Mouse (Mus musculus) urinary bladder, adult 2 months (tissue): ENCODE data around the gene Gnl3l. TPM values are rescaled to one million over a fixed set of nuclear protein-coding genes. Genes with fewer than 3 reads are reported as not detected.

ENCODE experiments used
- DNase-seq: peaks from one replicate; pipeline ENCODE4 v3.0.0; 2022; ENCODE audit warnings: low spot score
- polyA plus RNA-seq: library from polyadenylated mRNA; depleted of rRNA; stranded (reverse); fragments of >200 nt; gene quantifications from 2 replicates; pipeline ENCODE4 v1.2.3, GENCODE M21; 2012; rRNA removed

The Gnl3l gene
- polyA plus RNA-seq, 1 experiment: 16.9 TPM

DNA sequence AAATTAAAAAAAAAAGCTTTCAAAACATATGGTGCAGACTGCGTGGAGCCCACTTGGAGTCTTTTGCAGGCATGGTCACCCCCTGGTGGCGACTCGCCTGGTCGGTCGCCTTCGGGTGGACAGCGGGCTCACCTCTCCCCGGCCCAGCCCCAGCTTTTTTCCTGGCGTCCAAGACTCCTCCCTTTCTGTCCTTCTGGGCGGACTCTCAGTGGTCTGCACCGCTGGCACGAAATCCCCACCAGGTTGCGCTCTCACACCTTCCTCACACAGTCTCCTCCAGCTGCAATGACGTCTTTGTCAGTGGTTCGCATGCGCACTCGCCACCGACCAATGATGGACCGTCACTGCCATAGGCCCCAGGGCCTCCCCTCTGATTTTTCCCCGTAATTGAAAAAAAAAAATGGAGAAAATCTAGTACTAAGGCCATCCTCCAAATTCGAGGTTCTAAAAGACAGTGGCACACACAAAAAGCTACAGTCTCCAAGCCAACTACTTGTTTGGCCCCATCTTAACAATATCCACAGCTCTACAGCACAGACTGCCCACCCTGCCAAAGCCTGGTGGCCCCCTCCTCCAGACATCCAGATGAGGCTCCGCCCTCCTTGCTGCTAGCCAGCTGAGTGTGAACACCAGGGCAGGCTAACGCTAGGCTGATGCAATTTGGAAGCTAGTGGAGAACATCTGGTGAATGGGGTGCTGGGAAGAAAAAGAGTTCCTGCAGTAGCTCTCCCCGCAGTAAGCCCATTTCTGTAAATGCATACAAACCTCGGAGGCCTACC, 60.4 kb downstream of the Gnl3l start:
- DNase-seq: peak; percentile 24

DNA sequence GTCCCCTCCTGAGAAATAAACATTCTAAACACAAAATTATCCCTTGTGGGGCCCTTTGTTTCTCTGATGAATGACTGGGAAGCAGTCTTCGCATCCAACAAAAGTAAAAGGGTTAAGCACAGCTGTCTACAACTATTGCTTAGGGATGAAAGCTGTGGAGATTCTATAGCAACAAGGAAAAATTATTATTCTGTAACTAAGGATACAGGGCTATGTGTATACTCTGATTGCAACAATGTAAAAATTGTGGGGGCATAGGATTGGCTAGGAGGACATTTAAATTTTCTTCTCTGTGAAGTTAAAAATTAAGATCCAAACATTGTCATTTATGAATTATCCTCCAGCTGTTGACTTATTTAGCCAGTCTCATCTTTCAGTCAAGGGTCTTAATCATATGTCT, 61.1 kb downstream of the Gnl3l start:
- DNase-seq: no peak

DNA sequence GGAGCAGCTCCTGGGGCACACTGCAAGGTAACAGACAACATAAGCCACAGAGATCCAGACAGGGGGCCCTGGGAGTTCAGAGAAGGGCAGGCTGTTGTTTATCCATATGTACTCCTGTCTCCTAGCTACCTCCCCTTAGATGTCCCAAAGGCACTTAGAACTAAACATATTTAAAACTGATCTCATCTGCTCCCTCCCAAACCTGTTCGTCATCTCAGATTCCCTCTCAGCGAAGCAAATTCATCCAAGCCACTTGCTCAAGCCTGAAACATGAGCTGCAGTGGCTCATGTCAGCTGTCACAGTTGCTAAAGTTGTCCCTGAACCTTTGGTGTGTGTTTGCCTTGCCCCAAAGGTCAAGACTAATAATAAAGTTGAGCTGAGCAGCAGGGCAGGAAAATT, 61.7 kb downstream of the Gnl3l start:
- no peak for DNase-seq

DNA sequence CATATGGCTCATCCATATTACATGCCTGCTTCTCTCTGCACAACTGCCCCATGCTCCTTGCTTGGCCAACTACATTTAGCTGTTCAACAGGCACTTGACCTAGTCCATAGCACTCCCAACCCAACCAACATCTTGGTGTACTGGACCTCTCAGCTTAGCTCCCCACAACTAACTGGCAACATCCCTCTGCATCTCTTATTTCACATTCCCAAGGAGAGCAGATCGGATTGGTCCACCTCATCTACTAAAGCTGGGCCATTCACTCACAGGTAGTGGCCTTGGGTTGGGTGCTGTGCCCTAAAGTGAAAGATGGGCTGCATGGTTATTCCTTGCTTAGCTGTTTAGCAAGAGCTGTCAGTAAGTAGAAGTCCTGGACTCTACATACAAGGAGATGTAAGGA, 62.4 kb downstream of the Gnl3l start:
- no peak for DNase-seq

Other genes with a start within 250 kb of the Gnl3l start
- 55.3 and 57.0 TPM in 2 replicates for gene Maged2, start 203.0 kb downstream of the Gnl3l start, polyA plus RNA-seq
- 8.5 and 11.5 TPM in 2 replicates for gene Fgd1, start 28.8 kb upstream of the Gnl3l start, polyA plus RNA-seq
- 24.1 and 25.0 TPM in 2 replicates for gene Tsr2, start 79.2 kb upstream of the Gnl3l start, polyA plus RNA-seq
- gene Wnk3, start 180.8 kb upstream of the Gnl3l start, polyA plus RNA-seq: 0.50 and 0.57 TPM in 2 replicates